Mouse (Mus musculus): ENCODE results near the gene Vegfa. TPM values are rescaled to one million over a fixed set of nuclear protein-coding genes. Genes with fewer than 3 reads are reported as not detected.

The Vegfa gene
- polyA plus RNA-seq, 1 experiment from 2014 or later = 5.7 TPM

GRCm38 (mm10) chr17:46048184-46048583, 16.0 kb upstream of the Vegfa start:
- Histone ChIP-seq H3K27ac (no peak overlapping the region), H3K27me3 (replicated peaks) (no peaks in the 10 kb centered on the region), H3K9ac (no peak overlapping the region), H3K36me3 (no peaks in the 10 kb centered on the region), H3K4me1 (peaks cover 12% of the 10 kb centered on the region; the same call in 1 of the 2 replicates), H3K4me3 (replicated peaks) (no peak overlapping the region), H3K4me2 (no peak overlapping the region), H3K9me3 (no peaks in the 10 kb centered on the region)
- WGBS = 90% methylated on average over 4 of the region's 4 CpGs
- ATAC-seq (ENCODE audit: insufficient read depth, low FRiP score, low read depth) = no peak

GRCm38 (mm10) chr17:46045742-46046141, 13.6 kb upstream of the Vegfa start:
- WGBS = 82% methylated on average over 8 of the region's 8 CpGs
- H3K27ac ChIP-seq = no peak overlapping the region
- ATAC-seq (ENCODE audit: insufficient read depth, low FRiP score, low read depth) = no peak
- peaks cover 11% of the 10 kb centered on the region for H3K4me1 ChIP-seq
- no peaks in the 10 kb centered on the region for H3K27me3 ChIP-seq (replicated peaks)
- H3K9ac ChIP-seq = no peak overlapping the region
- no peaks in the 10 kb centered on the region for H3K36me3 ChIP-seq
- no peak overlapping the region for H3K4me3 ChIP-seq (replicated peaks)
- H3K9me3 ChIP-seq = no peaks in the 10 kb centered on the region
- H3K4me2 ChIP-seq = no peak overlapping the region

- Histone ChIP-seq H3K4me1 (peaks cover 14% of the 10 kb centered on the region), H3K27me3 (replicated peaks) (no peaks in the 10 kb centered on the region), H3K9ac (no peak overlapping the region), H3K9me3 (no peaks in the 10 kb centered on the region), H3K4me2 (no peak overlapping the region), H3K36me3 (no peaks in the 10 kb centered on the region), H3K27ac (no peak overlapping the region), H3K4me3 (replicated peaks) (no peak overlapping the region)
- ATAC-seq (ENCODE audit: insufficient read depth, low FRiP score, low read depth) = no peak
- 78% methylated on average over 5 of the region's 5 CpGs for WGBS
Observed at GRCm38 (mm10) chr17:46044953-46045352, 12.8 kb upstream of the Vegfa start.

GRCm38 (mm10) chr17:46042158-46042557, 10.0 kb upstream of the Vegfa start:
- no peak overlapping the region for H3K4me2 ChIP-seq
- H3K9me3 ChIP-seq = no peaks in the 10 kb centered on the region
- no peaks in the 10 kb centered on the region for H3K36me3 ChIP-seq
- no peak for ATAC-seq (ENCODE audit: insufficient read depth, low FRiP score, low read depth)
- no peak overlapping the region for H3K9ac ChIP-seq
- H3K4me3 ChIP-seq (replicated peaks) = no peak overlapping the region
- H3K27me3 ChIP-seq (replicated peaks) = no peaks in the 10 kb centered on the region
- no peak overlapping the region for H3K27ac ChIP-seq
- WGBS = 77% methylated on average over 8 of the region's 8 CpGs
- H3K4me1 ChIP-seq = peaks cover 20% of the 10 kb centered on the region

GRCm38 (mm10) chr17:46041679-46042078, 9.5 kb upstream of the Vegfa start:
- Histone ChIP-seq H3K9me3 (no peaks in the 10 kb centered on the region), H3K4me1 (peaks cover 20% of the 10 kb centered on the region), H3K27ac (no peak overlapping the region), H3K36me3 (no peaks in the 10 kb centered on the region), H3K27me3 (replicated peaks) (no peaks in the 10 kb centered on the region), H3K9ac (no peak overlapping the region), H3K4me3 (replicated peaks) (no peak overlapping the region), H3K4me2 (no peak overlapping the region)
- ATAC-seq (ENCODE audit: insufficient read depth, low FRiP score, low read depth) = no peak
- WGBS = 80% methylated on average over 3 of the region's 3 CpGs

GRCm38 (mm10) chr17:46041223-46041622, 9.1 kb upstream of the Vegfa start:
- Histone ChIP-seq H3K4me3 (replicated peaks) (no peak overlapping the region), H3K27me3 (replicated peaks) (no peaks in the 10 kb centered on the region), H3K9ac (no peak overlapping the region), H3K36me3 (no peaks in the 10 kb centered on the region), H3K4me2 (no peak overlapping the region), H3K27ac (no peak overlapping the region), H3K9me3 (no peaks in the 10 kb centered on the region), H3K4me1 (peaks cover 20% of the 10 kb centered on the region)
- no peak for ATAC-seq (ENCODE audit: insufficient read depth, low FRiP score, low read depth)
- 60% methylated on average over 5 of the region's 5 CpGs for WGBS

GRCm38 (mm10) chr17:46040561-46040960, 8.4 kb upstream of the Vegfa start:
- H3K27me3 ChIP-seq (replicated peaks) = no peaks in the 10 kb centered on the region
- H3K9me3 ChIP-seq = no peaks in the 10 kb centered on the region
- no peak for ATAC-seq (ENCODE audit: insufficient read depth, low FRiP score, low read depth)
- H3K4me1 ChIP-seq = peaks cover 20% of the 10 kb centered on the region
- H3K36me3 ChIP-seq = no peaks in the 10 kb centered on the region
- H3K9ac ChIP-seq = no peak overlapping the region
- H3K4me3 ChIP-seq (replicated peaks) = no peak overlapping the region
- H3K27ac ChIP-seq = no peak overlapping the region
- no peak overlapping the region for H3K4me2 ChIP-seq
- 31% methylated on average over 6 of the region's 6 CpGs for WGBS

- no peak overlapping the region for H3K4me2 ChIP-seq
- no peak overlapping the region for H3K27ac ChIP-seq
- H3K4me1 ChIP-seq = peaks cover 22% of the 10 kb centered on the region
- H3K36me3 ChIP-seq = no peaks in the 10 kb centered on the region
- H3K9ac ChIP-seq = no peak overlapping the region
- no peaks in the 10 kb centered on the region for H3K27me3 ChIP-seq (replicated peaks)
- no peaks in the 10 kb centered on the region for H3K9me3 ChIP-seq
- no peak for ATAC-seq (ENCODE audit: insufficient read depth, low FRiP score, low read depth)
- WGBS = 51% methylated on average over 3 of the region's 3 CpGs
- H3K4me3 ChIP-seq (replicated peaks) = no peak overlapping the region
Observed at GRCm38 (mm10) chr17:46038906-46039305, 6.7 kb upstream of the Vegfa start.

- Histone ChIP-seq H3K27me3 (replicated peaks) (no peaks in the 10 kb centered on the region), H3K4me3 (replicated peaks) (no peak overlapping the region), H3K4me1 (peaks cover 29% of the 10 kb centered on the region), H3K9me3 (no peaks in the 10 kb centered on the region), H3K27ac (no peak overlapping the region), H3K9ac (no peak overlapping the region), H3K36me3 (no peaks in the 10 kb centered on the region), H3K4me2 (no peak overlapping the region)
- no peak for ATAC-seq (ENCODE audit: insufficient read depth, low FRiP score, low read depth)
- 78% methylated on average over 6 of the region's 6 CpGs for WGBS
Observed at GRCm38 (mm10) chr17:46036400-46036799, 4.2 kb upstream of the Vegfa start.

- peaks cover 29% of the 10 kb centered on the region for H3K4me1 ChIP-seq
- H3K4me3 ChIP-seq (replicated peaks) = no peak overlapping the region
- H3K27me3 ChIP-seq (replicated peaks) = no peaks in the 10 kb centered on the region
- 47% methylated on average over 6 of the region's 6 CpGs for WGBS
- H3K9ac ChIP-seq = no peak overlapping the region
- H3K9me3 ChIP-seq = no peaks in the 10 kb centered on the region
- no peak for ATAC-seq (ENCODE audit: insufficient read depth, low FRiP score, low read depth)
- no peak overlapping the region for H3K4me2 ChIP-seq
- H3K36me3 ChIP-seq = no peaks in the 10 kb centered on the region
- H3K27ac ChIP-seq = 0 out of 2 replicates have a peak overlapping the region, but pooled peaks have one; percentile 36
Observed at GRCm38 (mm10) chr17:46034110-46034509, 1.9 kb upstream of the Vegfa start.

- peak overlapping the region; percentile 78; the same call in 1 of the 2 replicates for H3K4me2 ChIP-seq
- peak overlapping the region; percentile 36; the same call in 1 of the 2 replicates for H3K27ac ChIP-seq
Observed at GRCm38 (mm10) chr17:46033607-46034006, 1.4 kb upstream of the Vegfa start.

GRCm38 (mm10) chr17:46033122-46033521, 953 bp upstream of the Vegfa start:
- H3K9ac ChIP-seq = no peak overlapping the region
- ATAC-seq (ENCODE audit: insufficient read depth, low FRiP score, low read depth) = no peak

More at GRCm38 (mm10) chr17:46033607-46034006, 1.4 kb upstream of the Vegfa start:
- no peak for ATAC-seq (ENCODE audit: insufficient read depth, low FRiP score, low read depth)
- Histone ChIP-seq H3K36me3 (no peaks in the 10 kb centered on the region), H3K4me3 (replicated peaks) (no peak overlapping the region), H3K4me1 (peaks cover 34% of the 10 kb centered on the region), H3K9ac (no peak overlapping the region), H3K27me3 (replicated peaks) (no peaks in the 10 kb centered on the region), H3K9me3 (no peaks in the 10 kb centered on the region)
- WGBS = 23% methylated on average over 2 of the region's 2 CpGs

More at GRCm38 (mm10) chr17:46033122-46033521, 953 bp upstream of the Vegfa start:
- 51% methylated on average over 6 of the region's 6 CpGs for WGBS
- 0 out of 2 replicates have a peak overlapping the region, but pooled peaks have one; percentile 84 for H3K4me3 ChIP-seq (replicated peaks)
- no peaks in the 10 kb centered on the region for H3K36me3 ChIP-seq
- peak overlapping the region; percentile 78 for H3K4me2 ChIP-seq
- peak overlapping the region; percentile 36; the same call in 1 of the 2 replicates for H3K27ac ChIP-seq
- no peaks in the 10 kb centered on the region for H3K27me3 ChIP-seq (replicated peaks)
- H3K9me3 ChIP-seq = no peaks in the 10 kb centered on the region
- H3K4me1 ChIP-seq = peaks cover 34% of the 10 kb centered on the region
